Mouse (Mus musculus): ENCODE measurements around the gene Serp1.

DNA sequence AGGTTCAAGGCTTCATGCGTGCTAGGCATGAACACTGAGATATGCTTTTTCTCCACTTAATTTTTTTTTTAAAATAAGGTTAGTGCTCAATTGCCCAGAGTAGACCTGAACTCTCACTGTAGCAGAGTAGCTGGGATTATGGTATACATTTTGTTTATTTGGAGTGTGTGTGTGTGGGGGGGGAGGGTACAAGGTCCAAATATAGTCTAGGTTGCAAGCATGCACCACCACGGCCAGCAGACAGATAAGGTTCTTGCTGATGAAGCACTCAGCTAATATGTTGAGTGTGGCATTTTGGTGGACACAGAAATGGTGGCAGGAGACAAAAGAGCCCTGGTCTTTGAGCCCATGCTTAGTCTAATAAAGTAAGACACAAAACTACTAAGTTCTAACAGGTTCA lies 6.7 kb downstream of the Serp1 start:
- TF ChIP-seq POLR2A (IDR thresholded peaks at IDR 0.05; ENCODE audit: borderline replicate concordance, low read depth, low read length): no peak
- no peak for TF ChIP-seq CTCF (IDR thresholded peaks at IDR 0.05; ENCODE audit: low read depth, low read length)
